27 mouse cellular contexts compared by ENCODE assay signal in genomic region chr12:80794522-80794921, GRCm38 (mm10). TPM values are rescaled to one million over a fixed set of nuclear protein-coding genes. Genes with fewer than 3 reads are reported as not detected.
DNase-seq lines count a peak whose midpoint lies in the region; TF ChIP-seq lines count a peak whose summit lies in the region.
"Had no signal": no experiment of that assay in that cellular context is flagged by ENCODE, and none has a peak within 500 bp of the region (broad histone marks: within the 10 kb centered on the region; RNA-seq: fewer than 3 reads in every experiment).

No protein-coding gene starts in this region.

- H3K27ac ChIP-seq in gastrocnemius, adult 2 months = peak overlapping the region; percentile 100
- H3K27ac ChIP-seq in layer of hippocampus, adult 2 months = peak overlapping the region; percentile 60; the same call in 1 of the 2 replicates
- H3K27ac ChIP-seq: embryonic facial prominence, embryonic 12.5 days; embryonic facial prominence, embryonic 15.5 days; heart, embryonic 10.5 days; hindbrain, embryonic 12.5 days; hindbrain, embryonic 15.5 days had no signal

- no peak overlapping the region for H3ac ChIP-seq in myocyte (ENCODE audit: control insufficient read depth, insufficient read length)

- no peak overlapping the region; the same call in 1 of the 2 replicates for H3K4me3 ChIP-seq in gastrocnemius, adult 2 months
- no peak overlapping the region for H3K4me3 ChIP-seq in layer of hippocampus, adult 2 months
- no peak overlapping the region for H3K4me3 ChIP-seq in myocyte
- H3K4me3 ChIP-seq: embryonic facial prominence, embryonic 12.5 days; embryonic facial prominence, embryonic 15.5 days; heart, embryonic 10.5 days; heart, embryonic 13.5 days; hindbrain, embryonic 12.5 days; hindbrain, embryonic 15.5 days had no signal

- H3K27me3 ChIP-seq in myocyte (ENCODE audit: control insufficient read depth, insufficient read depth, insufficient read length) = no peaks in the 10 kb centered on the region
- H3K27me3 ChIP-seq: embryonic facial prominence, embryonic 12.5 days; embryonic facial prominence, embryonic 15.5 days; heart, embryonic 13.5 days; hindbrain, embryonic 12.5 days; hindbrain, embryonic 15.5 days had no signal

- intact Hi-C loops in gastrocnemius, adult 2 months (cut with DNase I) = loop anchor here (5.0 kb wide), 3 partner anchors 33 to 83 kb away; no protein-coding TSS in a partner anchor

- TF ChIP-seq CTCF in gastrocnemius, adult 2 months (IDR thresholded peaks at IDR 0.05) = no peak
- TF ChIP-seq CTCF in layer of hippocampus, adult 2 months (conservative IDR thresholded peaks at IDR 0.05) = no peak

- H3K36me3 ChIP-seq in myocyte (ENCODE audit: control insufficient read depth, insufficient read depth) = no peaks in the 10 kb centered on the region
- H3K36me3 ChIP-seq: embryonic facial prominence, embryonic 12.5 days; embryonic facial prominence, embryonic 15.5 days; heart, embryonic 10.5 days; hindbrain, embryonic 12.5 days; hindbrain, embryonic 15.5 days had no signal

- no peak for TF ChIP-seq POLR2A in myocyte (IDR thresholded peaks at IDR 0.05; ENCODE audit: insufficient read length, low read depth)

- peaks cover 87% of the 10 kb centered on the region for H3K79me2 ChIP-seq in myocyte (ENCODE audit: control insufficient read depth, insufficient read depth)

- H3K4me2 ChIP-seq in myocyte (ENCODE audit: low read depth) = peak overlapping the region; percentile 43
- H3K4me2 ChIP-seq: embryonic facial prominence, embryonic 12.5 days; embryonic facial prominence, embryonic 15.5 days; hindbrain, embryonic 12.5 days; hindbrain, embryonic 15.5 days had no signal

- no peak for DNase-seq in gastrocnemius, adult 2 months
- no peak for DNase-seq in gastrocnemius, postnatal 4 days (ENCODE audit: low spot score in 2 of 2)
- DNase-seq in layer of hippocampus, adult 2 months (ENCODE audit: low spot score in 2 of 2) = no peak
- DNase-seq in layer of hippocampus, adult 11-12 months (ENCODE audit: low spot score) = no peak
- DNase-seq in CD4-positive helper T cell, adult 2 months (ENCODE audit: low read depth, low spot score) = peak; percentile 14
- no peak for DNase-seq in urinary bladder, postnatal 36 days (ENCODE audit: low spot score in 2 of 2)
- DNase-seq: adrenal gland, adult 2 months; adrenal gland, postnatal 14 days; B cell, adult 2 months; cerebellum, adult 9-11 months; cerebellum, postnatal 25 days; forebrain, postnatal 0 days; gastrocnemius, postnatal 25 days; heart, postnatal 14 days had no signal

TF ChIP-seq in myocyte, 11 proteins besides CTCF, POLR2A, EP300 and RAD21:
- TF ChIP-seq TCF3 (IDR thresholded peaks at IDR 0.05; ENCODE audit: insufficient read length, low read depth) (no peak), E2F4 (IDR thresholded peaks at IDR 0.05; ENCODE audit: insufficient read depth) (no peak), MYOG (IDR thresholded peaks at IDR 0.05; ENCODE audit: control insufficient read depth in 1 of 3, insufficient read depth in 1 of 3, insufficient read length in 2 of 3, low read depth in 2 of 3) (no peak), USF1 (IDR thresholded peaks at IDR 0.05; ENCODE audit: low read depth) (no peak), TCF12 (IDR thresholded peaks at IDR 0.05; ENCODE audit: insufficient read depth, poor library complexity, severe bottlenecking) (no peak), SRF (IDR thresholded peaks at IDR 0.05; ENCODE audit: control insufficient read depth, insufficient read length, low read depth) (no peak), CEBPB (IDR thresholded peaks at IDR 0.05; ENCODE audit: insufficient read depth, poor library complexity, severe bottlenecking) (no peak), MAX (IDR thresholded peaks at IDR 0.05; ENCODE audit: low read depth) (no peak), REST (IDR thresholded peaks at IDR 0.05; ENCODE audit: insufficient read depth, insufficient read length) (no peak), MYOD1 (IDR thresholded peaks at IDR 0.05; ENCODE audit: control insufficient read depth in 1 of 3, insufficient read length in 2 of 3, low read depth in 2 of 3) (no peak), POLR2AphosphoS2 (IDR thresholded peaks at IDR 0.05; ENCODE audit: insufficient read length, low read depth) (no peak)
TF ChIP-seq in myocyte: peak in this region for 0.

RNA-seq across cellular contexts. Expression of gene Susd6, which starts 4.2 kb away (rescaled TPM):
- total RNA-seq in gastrocnemius, adult 2 months (2021) = 10 to 100 TPM; 37.7 to 41.1 TPM
- 10 to 100 TPM; 32.4 to 32.5 TPM for total RNA-seq in gastrocnemius, postnatal 4 days (2021)
- 10 to 100 TPM; 71.6 to 72.1 TPM for total RNA-seq in layer of hippocampus, adult 2 months (2021)
- 64.0 TPM for polyA plus RNA-seq in myocyte (2012; fragmentation: generic; extraction: Trizol)

RNA-seq across cellular contexts. Expression of gene Ccdc177, which starts 34.0 kb away (rescaled TPM):
- not detected for total RNA-seq in gastrocnemius, adult 2 months (2021)
- total RNA-seq in gastrocnemius, postnatal 4 days (2021) = under 1 TPM; 0.12 to 0.13 TPM
- total RNA-seq in layer of hippocampus, adult 2 months (2021) = 10 to 100 TPM; 18.4 to 18.6 TPM
- polyA plus RNA-seq in myocyte (2012; fragmentation: generic; extraction: Trizol) = not detected
- total RNA-seq: adrenal gland, postnatal 14 days; gastrocnemius, adult 8-10 months; gastrocnemius, postnatal 25 days; granulocyte monocyte progenitor cell, adult 5-6 weeks; hematopoietic stem cell, adult 5-6 weeks; MEL had no signal
- polyA plus RNA-seq: adrenal gland, adult 2 months; CD4-positive, CD25-positive, alpha-beta regulatory T cell, adult 4 months; heart, embryonic 13.5 days; heart, embryonic 16.5 days had no signal

Comparison
In these comparisons a context has a peak if more than half of its experiments do, and no peak if none do; other contexts are left out.
1. RNA of gene Ccdc177, which starts 34.0 kb away (total RNA-seq): 18.4 to 18.6 TPM in layer of hippocampus, adult 2 months; 0.12 to 0.13 TPM in gastrocnemius, postnatal 4 days and not detected in gastrocnemius, adult 2 months; every median in the first group is over 10 times any median in the second.